Mouse (Mus musculus): ENCODE data around the gene Pmm1. TPM values are rescaled to one million over a fixed set of nuclear protein-coding genes. Genes with fewer than 3 reads are reported as not detected.
"Not testable (repeated sequence)": the region's sequence is repeated elsewhere in the genome, so short reads cannot be mapped to it uniquely, and the experiment has no call there.

Pmm1 gene
- polyA plus RNA-seq, 1 experiment from 2014 or later, result 24.6 TPM

DNA sequence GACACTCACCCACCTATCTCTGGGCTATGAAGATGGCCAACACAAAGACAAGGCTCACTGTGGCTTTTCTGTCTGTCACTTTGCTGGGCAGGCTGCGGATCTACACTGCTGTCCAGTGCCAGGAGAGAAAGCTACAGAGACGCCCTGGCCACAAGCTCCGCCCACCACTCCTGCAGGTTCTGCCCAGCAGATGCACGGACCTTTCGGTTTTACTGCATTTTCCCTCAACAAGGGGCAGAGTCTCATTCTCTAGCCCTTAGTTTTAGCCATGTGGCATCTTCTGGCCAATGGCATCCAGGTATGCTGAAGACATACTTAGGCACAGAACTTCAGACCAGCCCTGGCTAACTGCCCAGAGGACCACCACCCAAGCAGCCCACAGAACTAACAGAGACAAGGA lies 39.5 kb downstream of the Pmm1 start:
- H3K9ac ChIP-seq, result no peak overlapping the region
- no peak overlapping the region for H3K4me2 ChIP-seq
- no peak for ATAC-seq
- 75% methylated on average over 5 of the region's 5 CpGs for WGBS (ENCODE audit: insufficient replicate concordance)
- H3K4me3 ChIP-seq, result no peak overlapping the region
- H3K27me3 ChIP-seq (replicated peaks), result no peaks in the 10 kb centered on the region
- H3K4me1 ChIP-seq, result peaks cover 40% of the 10 kb centered on the region
- no peaks in the 10 kb centered on the region for H3K9me3 ChIP-seq (replicated peaks)
- no peak overlapping the region for H3K27ac ChIP-seq
- peaks cover 71% of the 10 kb centered on the region for H3K36me3 ChIP-seq

DNA sequence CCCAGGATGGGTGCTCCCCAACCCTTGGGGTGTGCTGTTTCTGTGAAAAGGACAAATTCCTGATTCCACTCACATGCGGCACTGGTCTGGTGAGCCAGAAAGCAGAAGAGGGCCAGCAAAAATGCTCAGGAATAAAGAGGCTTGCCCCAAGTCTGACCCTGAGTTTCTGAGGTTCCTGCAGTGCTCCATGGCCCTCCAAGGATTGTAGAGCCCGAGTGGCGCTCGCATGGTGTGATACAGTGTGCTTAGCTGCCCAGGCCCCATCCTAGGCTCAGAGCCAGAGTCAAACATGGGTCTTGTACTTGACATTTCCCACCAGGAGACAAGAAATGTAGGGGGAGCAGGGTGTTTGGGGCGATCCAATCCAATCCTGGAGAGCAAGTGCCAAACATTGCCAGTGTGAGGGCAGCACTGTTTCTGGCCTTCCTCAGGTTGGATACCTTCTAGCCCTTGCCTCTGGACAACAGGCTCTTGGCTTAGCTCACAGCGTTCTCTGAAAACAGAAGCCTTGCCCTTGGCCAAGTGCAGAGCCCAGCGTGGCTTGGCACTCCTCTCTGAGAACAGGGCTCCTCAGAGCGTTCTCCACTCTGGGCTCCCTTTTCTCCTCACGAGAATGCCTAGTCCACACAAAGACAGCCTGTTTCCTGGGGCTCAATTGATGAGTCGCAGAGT lies 40.0 kb downstream of the Pmm1 start:
- 86% methylated on average over 10 of the region's 10 CpGs for WGBS (ENCODE audit: insufficient replicate concordance)
- Histone ChIP-seq H3K4me3 (no peak overlapping the region), H3K36me3 (peaks cover 77% of the 10 kb centered on the region), H3K4me2 (no peak overlapping the region), H3K27ac (no peak overlapping the region), H3K9me3 (replicated peaks) (no peaks in the 10 kb centered on the region), H3K4me1 (peaks cover 39% of the 10 kb centered on the region), H3K27me3 (replicated peaks) (no peaks in the 10 kb centered on the region), H3K9ac (no peak overlapping the region)
- ATAC-seq, result no peak

DNA sequence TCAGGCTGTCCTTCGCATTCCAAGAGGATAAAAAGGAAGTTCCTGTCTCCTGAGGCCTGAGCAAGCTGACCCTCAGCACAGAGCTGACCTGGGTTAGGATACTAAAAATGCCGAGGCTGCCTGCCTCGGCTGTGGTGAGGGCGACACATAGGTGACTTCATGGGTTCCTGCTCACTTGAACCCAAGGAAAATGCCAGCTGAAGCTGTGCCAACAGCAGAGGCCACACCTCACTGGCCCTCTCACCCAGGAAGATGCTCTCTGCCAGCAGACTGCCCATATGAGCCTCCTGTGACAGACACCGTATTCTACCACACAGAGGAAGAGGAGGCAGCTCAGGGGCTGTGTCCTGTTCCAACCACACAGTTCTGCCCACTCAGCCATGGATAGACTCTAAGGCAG lies 41.7 kb downstream of the Pmm1 start:
- Histone ChIP-seq H3K9me3 (replicated peaks) (no peaks in the 10 kb centered on the region), H3K36me3 (peaks cover 91% of the 10 kb centered on the region), H3K4me1 (peaks cover 39% of the 10 kb centered on the region), H3K27ac (no peak overlapping the region), H3K4me3 (no peak overlapping the region), H3K4me2 (no peak overlapping the region), H3K9ac (no peak overlapping the region), H3K27me3 (replicated peaks) (no peaks in the 10 kb centered on the region)
- 73% methylated on average over 5 of the region's 5 CpGs for WGBS (ENCODE audit: insufficient replicate concordance)
- no peak for ATAC-seq

DNA sequence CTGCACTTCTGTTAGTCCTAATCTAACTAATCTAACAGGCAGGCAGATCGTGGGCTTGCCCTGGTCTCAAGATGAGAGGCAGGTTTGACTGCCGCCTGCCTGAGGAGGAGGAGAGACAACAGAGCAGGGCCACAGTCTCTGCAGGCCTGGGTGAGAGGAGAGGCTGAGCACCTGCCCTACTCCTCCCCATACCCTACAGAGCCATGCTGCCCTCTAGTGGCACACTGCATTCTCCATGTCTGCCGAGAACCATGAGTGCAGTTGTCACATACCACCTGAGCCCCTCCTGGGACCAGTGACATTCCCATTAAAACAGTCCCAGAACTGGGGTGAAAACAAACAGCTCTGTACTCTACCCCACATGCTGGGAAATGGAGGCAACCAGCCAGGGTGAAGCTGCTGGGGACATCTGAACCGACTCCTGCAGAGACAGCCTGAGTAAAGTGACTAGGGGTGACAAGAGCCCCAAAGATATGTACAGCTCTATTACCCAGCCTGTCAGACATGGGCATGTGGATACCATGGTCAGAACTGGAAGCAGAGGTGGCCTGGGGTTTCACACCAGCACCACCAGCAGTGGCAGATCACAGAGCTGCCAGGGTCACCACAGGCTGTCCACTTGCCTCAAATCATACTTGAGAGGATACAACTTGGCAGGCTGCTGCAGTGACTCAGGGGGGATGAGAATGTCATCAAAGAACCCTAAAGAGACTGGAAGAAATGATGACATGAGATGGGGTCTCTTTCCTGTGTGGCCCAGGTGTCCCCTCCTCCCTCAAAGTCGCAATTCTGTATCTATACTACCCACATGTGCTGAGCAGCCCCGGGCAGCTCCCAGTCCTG lies 42.9 kb downstream of the Pmm1 start:
- Histone ChIP-seq H3K4me1 (peaks cover 33% of the 10 kb centered on the region), H3K9ac (no peak overlapping the region), H3K9me3 (replicated peaks) (no peaks in the 10 kb centered on the region), H3K36me3 (peaks cover 93% of the 10 kb centered on the region), H3K27me3 (replicated peaks) (no peaks in the 10 kb centered on the region), H3K27ac (no peak overlapping the region), H3K4me2 (no peak overlapping the region), H3K4me3 (no peak overlapping the region)
- peak; percentile 57 for ATAC-seq
- WGBS (ENCODE audit: insufficient replicate concordance), result 52% methylated on average over 6 of the region's 6 CpGs

DNA sequence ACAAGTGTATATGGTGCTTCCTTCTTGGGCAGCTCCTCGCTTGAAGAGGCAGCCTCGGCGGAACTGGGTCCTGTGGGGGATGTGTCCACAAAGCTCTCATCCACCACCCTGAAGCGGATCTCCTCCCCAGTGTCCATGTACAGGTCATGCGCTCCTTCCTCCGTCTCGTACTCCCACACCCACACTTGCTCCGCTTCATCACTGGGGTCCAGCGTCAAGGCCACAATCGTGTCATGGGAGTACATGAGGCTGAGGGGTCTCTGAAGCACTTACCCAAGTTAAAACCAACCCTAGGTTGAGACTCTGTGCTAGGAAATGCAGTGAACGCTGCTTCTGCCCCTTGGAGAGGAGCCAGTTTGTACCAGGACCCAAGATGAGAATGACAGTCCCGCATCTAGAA lies 43.5 kb downstream of the Pmm1 start:
- no peaks in the 10 kb centered on the region for H3K27me3 ChIP-seq (replicated peaks)
- ATAC-seq, result no peak
- peaks cover 94% of the 10 kb centered on the region for H3K36me3 ChIP-seq
- H3K4me3 ChIP-seq, result no peak overlapping the region
- no peak overlapping the region for H3K27ac ChIP-seq
- H3K4me2 ChIP-seq, result no peak overlapping the region
- H3K4me1 ChIP-seq, result peaks cover 36% of the 10 kb centered on the region
- H3K9me3 ChIP-seq (replicated peaks), result no peaks in the 10 kb centered on the region
- WGBS (ENCODE audit: insufficient replicate concordance), result 87% methylated on average over 12 of the region's 12 CpGs
- H3K9ac ChIP-seq, result no peak overlapping the region

DNA sequence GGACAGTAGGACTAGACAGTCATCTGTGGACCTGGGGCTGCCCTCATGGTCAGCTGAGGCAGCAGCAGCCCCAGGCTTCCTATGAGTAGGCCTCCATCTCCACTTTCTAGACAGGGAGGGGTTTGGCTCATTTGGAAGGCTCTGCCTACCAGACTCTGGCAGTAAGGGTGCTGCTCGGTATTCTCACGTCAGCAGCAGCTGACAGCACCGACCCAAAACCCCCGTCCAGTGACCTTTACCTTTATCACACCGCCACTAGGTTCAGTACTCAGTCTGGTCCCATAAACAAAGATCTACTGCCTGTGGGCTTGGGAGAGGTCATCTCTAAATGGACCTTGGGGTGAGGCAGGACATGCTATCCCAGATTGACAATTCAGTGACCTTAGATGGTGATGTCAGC lies 45.1 kb downstream of the Pmm1 start:
- ATAC-seq, result no peak
- Histone ChIP-seq H3K4me3 (no peak overlapping the region), H3K27ac (peak overlapping the region; percentile 52), H3K36me3 (peaks cover 94% of the 10 kb centered on the region), H3K27me3 (replicated peaks) (no peaks in the 10 kb centered on the region), H3K4me2 (no peak overlapping the region), H3K4me1 (peaks cover 33% of the 10 kb centered on the region), H3K9me3 (replicated peaks) (no peaks in the 10 kb centered on the region), H3K9ac (no peak overlapping the region)
- 70% methylated on average over 5 of the region's 5 CpGs for WGBS (ENCODE audit: insufficient replicate concordance)

DNA sequence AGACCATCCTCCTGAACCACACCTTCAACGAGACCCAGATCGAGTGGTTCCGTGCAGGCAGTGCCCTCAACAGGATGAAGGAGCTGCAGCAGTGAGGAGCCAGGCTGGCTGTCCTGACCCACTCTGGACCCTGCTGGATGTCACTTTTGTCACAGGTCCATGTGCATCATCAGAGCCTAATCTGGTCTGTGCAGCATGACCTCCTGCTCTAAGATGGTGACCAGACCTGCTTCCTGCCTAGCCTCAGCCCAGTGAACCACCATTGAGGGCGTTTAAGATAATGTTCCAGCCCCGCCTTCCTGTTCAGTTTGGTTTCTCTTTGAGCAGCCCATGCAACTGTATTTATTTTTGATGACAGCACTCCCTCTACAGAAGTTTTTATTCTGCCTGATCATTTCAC lies 46.1 kb downstream of the Pmm1 start:
- H3K36me3 ChIP-seq, result peaks cover 97% of the 10 kb centered on the region
- H3K4me3 ChIP-seq, result no peak overlapping the region
- H3K4me2 ChIP-seq, result peak overlapping the region; percentile 6; the same call in 1 of the 2 replicates
- H3K9me3 ChIP-seq (replicated peaks), result no peaks in the 10 kb centered on the region
- H3K4me1 ChIP-seq, result peaks cover 33% of the 10 kb centered on the region
- H3K27me3 ChIP-seq (replicated peaks), result no peaks in the 10 kb centered on the region
- H3K9ac ChIP-seq, result 0 out of 2 replicates have a peak overlapping the region, but pooled peaks have one; percentile 14
- peak; percentile 59 for ATAC-seq
- 48% methylated on average over 5 of the region's 5 CpGs for WGBS (ENCODE audit: insufficient replicate concordance)
- peak overlapping the region; percentile 53 for H3K27ac ChIP-seq

DNA sequence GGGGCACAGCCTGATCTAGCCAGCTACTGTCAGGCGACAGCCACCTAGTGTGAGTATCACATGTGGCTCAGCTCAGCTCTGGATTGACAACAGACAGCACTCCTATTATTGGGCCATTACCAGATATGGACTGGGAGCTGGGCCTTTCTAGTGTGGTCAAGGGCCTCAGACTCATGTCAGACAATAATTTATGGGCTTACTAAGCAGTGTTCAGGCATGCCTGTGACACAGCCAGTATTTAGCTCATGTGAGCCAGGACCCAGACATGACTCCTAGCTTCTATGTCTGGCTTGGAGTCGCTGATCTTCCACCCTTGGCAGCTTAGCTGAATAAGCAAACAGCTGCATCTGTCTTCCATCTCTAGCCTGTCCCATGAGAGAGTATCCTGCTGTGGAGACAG lies 48.2 kb downstream of the Pmm1 start:
- H3K9ac ChIP-seq, result no peak overlapping the region
- no peaks in the 10 kb centered on the region for H3K9me3 ChIP-seq (replicated peaks)
- 72% methylated on average over 2 of the region's 2 CpGs for WGBS (ENCODE audit: insufficient replicate concordance)
- no peak overlapping the region for H3K4me3 ChIP-seq
- no peak for ATAC-seq
- H3K27ac ChIP-seq, result no peak overlapping the region
- H3K4me1 ChIP-seq, result peaks cover 30% of the 10 kb centered on the region
- no peaks in the 10 kb centered on the region for H3K27me3 ChIP-seq (replicated peaks)
- peaks cover 100% of the 10 kb centered on the region for H3K36me3 ChIP-seq
- no peak overlapping the region for H3K4me2 ChIP-seq

DNA sequence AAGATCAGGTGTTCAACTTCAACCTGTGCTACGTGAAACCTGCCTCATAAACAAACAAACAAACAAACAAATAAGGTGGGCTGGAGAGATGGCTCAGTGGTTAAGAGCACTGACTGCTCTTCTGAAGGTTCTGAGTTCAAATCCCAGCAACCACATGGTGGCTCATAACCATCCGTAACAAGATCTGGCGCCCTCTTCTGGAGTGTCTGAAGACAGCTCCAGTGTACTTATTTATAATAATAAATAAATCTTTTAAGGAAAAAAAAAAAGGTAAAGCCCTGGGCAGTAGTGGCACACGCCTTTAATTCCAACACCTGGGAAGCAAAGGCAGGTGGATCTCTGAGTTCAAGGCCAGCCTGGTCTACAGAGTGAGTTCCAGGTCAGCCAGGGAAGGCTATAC lies 52.0 kb downstream of the Pmm1 start:
- not testable (repeated sequence) for H3K9me3 ChIP-seq (replicated peaks); H3K27ac ChIP-seq; H3K9ac ChIP-seq; H3K27me3 ChIP-seq (replicated peaks); H3K4me3 ChIP-seq; ATAC-seq; H3K4me2 ChIP-seq; H3K4me1 ChIP-seq
- H3K36me3 ChIP-seq, result peaks cover 100% of the 10 kb centered on the region
- 73% methylated on average over 4 of the region's 4 CpGs for WGBS (ENCODE audit: insufficient replicate concordance)

DNA sequence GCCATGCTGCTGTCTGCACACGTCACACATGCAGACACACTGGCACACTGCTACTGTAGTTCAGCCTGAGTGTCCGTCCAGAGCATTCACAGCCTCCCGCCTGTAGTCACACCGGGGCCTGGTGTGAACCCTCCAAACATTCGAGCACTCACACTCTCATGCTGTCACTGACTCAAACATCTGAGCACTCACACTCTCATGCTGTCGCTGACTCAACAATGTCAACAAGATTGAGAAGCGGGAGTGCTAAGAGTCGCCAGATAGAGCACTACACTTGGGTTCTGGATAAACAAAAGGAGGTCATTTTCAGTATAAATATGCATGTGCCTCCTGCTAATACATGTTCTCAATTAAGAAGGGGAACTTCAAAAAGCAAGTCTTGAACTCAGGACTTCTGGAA lies 52.8 kb downstream of the Pmm1 start:
- Histone ChIP-seq H3K4me1 (peaks cover 6% of the 10 kb centered on the region; the same call in 1 of the 2 replicates), H3K27ac (no peak overlapping the region), H3K36me3 (peaks cover 100% of the 10 kb centered on the region), H3K4me3 (no peak overlapping the region), H3K9me3 (replicated peaks) (no peaks in the 10 kb centered on the region), H3K4me2 (no peak overlapping the region), H3K27me3 (replicated peaks) (no peaks in the 10 kb centered on the region), H3K9ac (no peak overlapping the region)
- ATAC-seq, result no peak
- WGBS (ENCODE audit: insufficient replicate concordance), result 89% methylated on average over 8 of the region's 8 CpGs

DNA sequence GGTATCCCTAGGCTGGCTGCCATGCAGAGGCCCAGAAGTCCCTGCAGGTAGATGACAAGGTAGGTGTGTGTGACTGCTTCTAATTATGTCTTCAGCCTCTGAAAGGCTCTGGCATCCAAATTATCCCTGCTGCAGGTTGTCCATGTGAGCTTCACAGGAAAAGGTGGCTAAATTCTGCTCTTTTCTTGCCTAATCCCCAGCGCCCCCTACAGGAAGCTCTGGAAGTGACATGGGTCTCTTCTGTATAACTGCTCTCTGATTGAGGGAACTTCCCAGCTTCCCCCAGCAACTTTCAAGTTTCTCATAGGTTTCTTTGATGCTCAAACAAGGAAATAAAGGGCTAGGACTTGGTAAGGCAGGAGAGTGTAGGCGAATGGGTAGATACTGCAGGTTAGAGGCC lies 55.8 kb downstream of the Pmm1 start:
- ATAC-seq, result no peak
- 34% methylated on average over 2 of the region's 2 CpGs for WGBS (ENCODE audit: insufficient replicate concordance)
- H3K4me1 ChIP-seq, result no peaks in the 10 kb centered on the region
- no peaks in the 10 kb centered on the region for H3K9me3 ChIP-seq (replicated peaks)
- peaks cover 100% of the 10 kb centered on the region for H3K36me3 ChIP-seq
- H3K27me3 ChIP-seq (replicated peaks), result no peaks in the 10 kb centered on the region
- no peak overlapping the region for H3K27ac ChIP-seq
- no peak overlapping the region for H3K9ac ChIP-seq
- H3K4me2 ChIP-seq, result no peak overlapping the region
- no peak overlapping the region for H3K4me3 ChIP-seq

Data from liver, embryonic 12.5 days (tissue).